Mouse (Mus musculus): ENCODE data around the gene Ttc32. TPM values are rescaled to one million over a fixed set of nuclear protein-coding genes. Genes with fewer than 3 reads are reported as not detected.

Gene Ttc32
- 88.4 TPM for polyA plus RNA-seq (2014; fragmentation: Illumina TruSeq; extraction: RNeasy Lipid Tissue Mini Kit (QIAGEN cat#74804); ENCODE audit: low read depth, low replicate concordance)

GRCm38 (mm10) chr12:9029888-9030723 lies at the start of gene Ttc32:
TSS of gene Ttc32 (plus strand) at chr12:9029997.

Other genes with a start within 250 kb of the Ttc32 start
- 829 TPM for gene Laptm4a, start 108.3 kb upstream of the Ttc32 start, polyA plus RNA-seq (2014; fragmentation: Illumina TruSeq; extraction: RNeasy Lipid Tissue Mini Kit (QIAGEN cat#74804); ENCODE audit: low read depth, low replicate concordance)
- not detected for gene Matn3, start 82.1 kb upstream of the Ttc32 start, polyA plus RNA-seq (2014; fragmentation: Illumina TruSeq; extraction: RNeasy Lipid Tissue Mini Kit (QIAGEN cat#74804); ENCODE audit: low read depth, low replicate concordance)
- gene Wdr35, start 56.1 kb upstream of the Ttc32 start, polyA plus RNA-seq (2014; fragmentation: Illumina TruSeq; extraction: RNeasy Lipid Tissue Mini Kit (QIAGEN cat#74804); ENCODE audit: low read depth, low replicate concordance), result 24.6 TPM

All from kidney, adult 10 weeks (tissue).